Mouse (Mus musculus) lung, embryonic 15.5 days (tissue): Measurements from ENCODE around the gene Mapkapk3. TPM values are rescaled to one million over a fixed set of nuclear protein-coding genes. Genes with fewer than 3 reads are reported as not detected.

Experiments used
- ATAC-seq: fragments of 200-750 bp; cut with Nextera tagmentation; 2 replicates; pipeline ENCODE4 v1.8.0; 2017; ENCODE audit warnings: moderate number of reproducible peaks, borderline replicate concordance; ENCODE audit not compliant: low FRiP score, low TSS enrichment; ENCODE audit errors: extremely low read depth
- H3K27ac ChIP-seq: fragments of 300-500 bp; sonication (generic); 2 replicates; pipeline ENCODE4 v1.5.1; 2015; ENCODE audit warnings: moderate library complexity, mild to moderate bottlenecking, inconsistent platforms
- H3K27me3 ChIP-seq: fragments of 300-500 bp; sonication (generic); 2 replicates; pipeline ENCODE4 v1.6.1; 2015; ENCODE audit warnings: inconsistent platforms
- H3K36me3 ChIP-seq: fragments of 300-500 bp; sonication (generic); 2 replicates; pipeline ENCODE4 v1.6.1; 2015; ENCODE audit warnings: inconsistent platforms
- H3K4me1 ChIP-seq: fragments of 300-500 bp; sonication (generic); 2 replicates; pipeline ENCODE4 v1.6.1; 2015; ENCODE audit warnings: inconsistent platforms
- H3K4me2 ChIP-seq: fragments of 300-500 bp; sonication (generic); 2 replicates; pipeline ENCODE4 v1.6.1; 2015; ENCODE audit warnings: inconsistent platforms, mild to moderate bottlenecking, moderate library complexity
- H3K4me3 ChIP-seq: fragments of 300-500 bp; sonication (generic); 2 replicates; pipeline ENCODE4 v1.5.1; 2015; ENCODE audit warnings: mild to moderate bottlenecking, inconsistent platforms
- H3K9ac ChIP-seq: fragments of 300-500 bp; sonication (generic); 2 replicates; pipeline ENCODE4 v1.6.1; 2015; ENCODE audit warnings: inconsistent platforms
- H3K9me3 ChIP-seq: fragments of 300-500 bp; sonication (generic); 2 replicates; pipeline ENCODE4 v1.6.1; 2016; ENCODE audit warnings: inconsistent platforms
- WGBS: fragments of 180-500 bp; shearing (Covaris S2); methylation state at CpG from one replicate; pipeline ENCODE4 v1.1.7; 2015; 5-methylcytosine and 5-hydroxymethylcytosine counted together
- polyA plus RNA-seq: library from polyadenylated mRNA; unstranded; fragments of >200 nt; fragmentation: Nextera tagmentation; extraction: Ambion mirVana; gene quantifications from 2 replicates; pipeline ENCODE4 v1.2.1, GENCODE M21; 2015

Gene Mapkapk3
- polyA plus RNA-seq, 1 experiment from 2014 or later: 17.8 TPM

DNA sequence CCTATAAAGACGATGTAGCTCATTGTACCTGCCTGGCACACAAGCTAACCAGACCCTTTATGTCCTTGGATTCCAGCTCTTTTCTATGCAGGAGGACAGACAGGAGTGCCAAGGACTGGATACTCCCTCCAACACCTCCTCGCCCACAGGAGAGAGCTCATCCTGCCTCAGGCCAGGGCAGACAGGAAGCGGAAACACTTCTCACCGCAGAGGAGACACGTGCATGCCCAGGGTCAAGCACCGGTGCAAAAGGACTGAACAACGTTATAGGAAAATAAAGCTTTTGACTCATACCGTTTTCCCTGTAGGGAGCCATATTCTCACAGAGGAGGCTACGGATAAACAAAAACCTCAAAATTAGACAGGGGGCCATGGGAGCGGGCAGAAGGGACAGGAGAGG lies 16.5 kb downstream of the Mapkapk3 start:
- Histone ChIP-seq H3K4me2 (no peak overlapping the region), H3K9ac (no peak overlapping the region), H3K27me3 (no peaks in the 10 kb centered on the region), H3K36me3 (no peaks in the 10 kb centered on the region), H3K4me1 (no peaks in the 10 kb centered on the region), H3K9me3 (no peaks in the 10 kb centered on the region), H3K27ac (no peak overlapping the region), H3K4me3 (no peak overlapping the region)
- whole genome bisulfite sequencing: 55% methylated on average over 10 of the region's 10 CpGs
- no peak for ATAC-seq

DNA sequence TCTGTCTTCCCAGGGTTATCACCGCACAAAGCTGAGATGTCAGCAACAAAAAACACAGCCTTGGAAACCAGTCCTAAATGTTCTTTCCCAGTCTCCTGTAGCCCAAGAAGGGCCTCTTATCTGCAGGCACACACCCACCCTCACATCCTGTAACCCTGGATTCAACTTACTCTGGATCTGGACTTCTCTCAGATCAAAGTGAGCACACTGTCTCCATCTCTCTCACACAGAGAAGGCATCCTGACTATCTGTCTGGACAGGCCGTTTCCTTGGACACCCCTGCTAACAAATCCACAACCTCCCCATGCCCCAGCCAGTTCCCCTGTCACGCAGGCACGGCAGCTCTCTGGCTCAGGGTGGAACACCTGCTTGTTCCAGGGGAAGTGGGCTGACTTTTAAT lies 17.4 kb downstream of the Mapkapk3 start:
- no peaks in the 10 kb centered on the region for H3K4me1 ChIP-seq
- no peak overlapping the region for H3K4me2 ChIP-seq
- WGBS: 42% methylated on average over 4 of the region's 4 CpGs
- no peaks in the 10 kb centered on the region for H3K9me3 ChIP-seq
- H3K27ac ChIP-seq: no peak overlapping the region
- H3K27me3 ChIP-seq: no peaks in the 10 kb centered on the region
- no peak for ATAC-seq
- H3K36me3 ChIP-seq: no peaks in the 10 kb centered on the region
- no peak overlapping the region for H3K9ac ChIP-seq
- no peak overlapping the region for H3K4me3 ChIP-seq

DNA sequence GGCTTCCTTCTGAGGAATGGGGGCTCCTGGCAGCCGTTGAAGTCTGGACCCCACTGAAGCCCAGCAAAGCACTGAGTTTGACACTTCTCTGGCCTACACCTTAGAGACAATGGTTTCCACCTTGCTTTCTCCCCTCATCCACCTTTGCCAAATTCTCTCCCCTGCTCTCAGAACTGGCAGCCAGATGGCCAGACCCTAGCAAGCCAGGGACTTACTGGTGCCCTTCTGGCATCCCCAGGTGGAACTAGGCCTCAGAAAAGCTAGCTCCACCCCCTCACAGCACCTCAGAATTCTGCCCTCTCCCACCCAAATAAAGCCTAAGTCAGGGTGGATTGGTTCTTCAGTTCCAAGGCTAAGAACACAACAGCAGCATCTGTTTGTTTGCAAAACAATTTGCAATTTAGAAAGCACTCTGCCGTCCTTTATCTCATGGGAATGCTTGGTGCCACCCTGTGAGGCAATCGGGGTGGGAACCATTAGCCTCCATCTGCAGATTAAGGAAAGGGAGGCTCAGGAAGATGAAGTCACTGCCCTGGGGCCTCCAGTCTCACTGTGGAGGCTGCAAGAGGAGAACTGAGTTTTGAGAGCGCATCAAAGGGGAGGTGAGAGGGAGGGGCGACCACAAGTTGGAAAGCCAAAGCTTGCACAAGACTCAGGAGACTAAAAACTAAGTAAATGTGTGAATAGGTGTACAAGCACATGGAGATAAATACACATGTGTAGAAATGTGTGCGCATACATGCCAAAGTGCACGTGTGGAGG lies 18.3 kb downstream of the Mapkapk3 start:
- Histone ChIP-seq H3K27me3 (no peaks in the 10 kb centered on the region), H3K4me3 (no peak overlapping the region), H3K4me2 (no peak overlapping the region), H3K4me1 (no peaks in the 10 kb centered on the region), H3K36me3 (no peaks in the 10 kb centered on the region), H3K9me3 (no peaks in the 10 kb centered on the region), H3K27ac (no peak overlapping the region), H3K9ac (no peak overlapping the region)
- 73% methylated on average over 7 of the region's 7 CpGs for WGBS
- no peak for ATAC-seq

DNA sequence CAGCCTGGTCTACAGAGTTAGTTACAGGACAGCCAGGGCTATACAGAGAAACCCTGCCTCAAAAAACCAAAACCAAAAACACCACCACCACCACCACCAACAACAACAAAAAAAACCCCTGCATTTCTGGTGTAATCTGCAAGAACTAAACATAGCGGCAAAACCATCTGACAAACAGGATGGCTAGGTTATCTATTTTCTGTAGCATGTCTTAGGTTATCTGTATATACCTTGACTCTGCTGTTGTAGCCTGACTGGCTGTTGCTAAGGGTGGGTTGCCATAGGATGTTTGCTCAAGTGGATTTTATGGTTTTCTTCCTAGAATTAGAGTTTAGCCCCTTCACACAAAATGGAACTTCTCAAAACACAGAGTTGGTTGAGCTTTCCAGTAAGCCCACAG lies 19.9 kb downstream of the Mapkapk3 start:
- ATAC-seq: no peak
- H3K27me3 ChIP-seq: no peaks in the 10 kb centered on the region
- H3K4me1 ChIP-seq: no peaks in the 10 kb centered on the region
- no peak overlapping the region for H3K27ac ChIP-seq
- 96% methylated on average over 1 of the region's 1 CpGs for WGBS
- no peaks in the 10 kb centered on the region for H3K36me3 ChIP-seq
- no peak overlapping the region for H3K4me2 ChIP-seq
- no peak overlapping the region for H3K9ac ChIP-seq
- no peak overlapping the region for H3K4me3 ChIP-seq
- H3K9me3 ChIP-seq: no peaks in the 10 kb centered on the region

DNA sequence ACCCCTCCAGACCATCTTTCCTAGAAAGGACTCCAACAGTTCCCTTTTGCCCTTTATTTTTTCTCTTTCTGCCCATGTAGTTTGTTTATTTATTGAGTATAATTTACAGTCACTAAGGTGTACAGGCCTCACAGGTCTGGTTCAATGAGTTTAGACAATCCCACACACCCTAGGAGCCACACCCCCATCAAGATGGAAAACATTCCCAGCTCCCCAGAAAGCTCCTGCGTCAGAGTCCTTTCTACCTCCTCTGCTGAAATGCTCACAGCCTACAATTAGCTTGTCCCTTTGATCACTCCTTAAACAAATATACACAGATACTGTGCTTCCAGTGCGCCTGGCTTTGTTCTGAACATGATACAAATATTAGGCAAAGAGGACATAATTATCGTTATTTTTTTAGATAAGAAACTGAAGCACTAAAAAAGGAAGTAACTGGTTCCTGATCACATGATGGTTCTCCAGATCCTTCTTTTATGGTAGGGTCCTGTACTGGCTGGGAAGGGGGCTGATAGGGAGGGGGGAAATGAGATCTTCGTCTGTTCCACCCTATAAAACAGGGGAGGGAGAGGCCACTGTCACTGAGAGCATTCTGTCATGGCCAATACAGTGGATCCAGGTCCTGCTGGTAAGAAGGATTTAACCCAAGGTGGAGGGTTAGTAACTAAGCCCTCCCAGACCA lies 21.8 kb downstream of the Mapkapk3 start:
- Histone ChIP-seq H3K4me1 (no peaks in the 10 kb centered on the region), H3K27me3 (no peaks in the 10 kb centered on the region), H3K4me3 (no peak overlapping the region), H3K9me3 (no peaks in the 10 kb centered on the region), H3K4me2 (no peak overlapping the region), H3K36me3 (no peaks in the 10 kb centered on the region), H3K27ac (no peak overlapping the region), H3K9ac (no peak overlapping the region)
- 7% methylated on average over 4 of the region's 4 CpGs for WGBS
- no peak for ATAC-seq

DNA sequence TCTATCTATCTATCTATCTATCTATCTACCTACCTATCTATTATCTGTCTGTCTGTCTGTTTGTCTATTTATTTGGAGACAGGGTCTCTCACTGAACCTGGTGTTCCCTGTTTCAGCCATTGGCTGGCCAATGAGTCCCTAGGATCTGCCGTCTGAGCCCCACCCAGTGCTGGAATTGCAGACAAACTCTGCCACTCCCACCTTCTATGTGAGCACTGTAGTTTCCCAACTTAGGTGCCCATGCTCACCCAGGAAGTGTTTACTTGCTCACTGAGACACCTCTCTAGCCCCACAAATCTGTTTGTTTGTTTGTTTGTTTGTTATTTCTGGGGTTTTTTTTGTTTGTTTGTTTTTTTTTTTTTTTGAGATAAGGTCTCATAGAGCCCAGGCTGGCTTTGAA lies 22.6 kb downstream of the Mapkapk3 start:
- no peaks in the 10 kb centered on the region for H3K9me3 ChIP-seq
- no peak for ATAC-seq
- no peaks in the 10 kb centered on the region for H3K27me3 ChIP-seq
- no peak overlapping the region for H3K9ac ChIP-seq
- H3K4me3 ChIP-seq: no peak overlapping the region
- no peak overlapping the region for H3K27ac ChIP-seq
- H3K36me3 ChIP-seq: no peaks in the 10 kb centered on the region
- no peaks in the 10 kb centered on the region for H3K4me1 ChIP-seq
- 50% methylated on average over 1 of the region's 1 CpGs for WGBS
- H3K4me2 ChIP-seq: no peak overlapping the region

DNA sequence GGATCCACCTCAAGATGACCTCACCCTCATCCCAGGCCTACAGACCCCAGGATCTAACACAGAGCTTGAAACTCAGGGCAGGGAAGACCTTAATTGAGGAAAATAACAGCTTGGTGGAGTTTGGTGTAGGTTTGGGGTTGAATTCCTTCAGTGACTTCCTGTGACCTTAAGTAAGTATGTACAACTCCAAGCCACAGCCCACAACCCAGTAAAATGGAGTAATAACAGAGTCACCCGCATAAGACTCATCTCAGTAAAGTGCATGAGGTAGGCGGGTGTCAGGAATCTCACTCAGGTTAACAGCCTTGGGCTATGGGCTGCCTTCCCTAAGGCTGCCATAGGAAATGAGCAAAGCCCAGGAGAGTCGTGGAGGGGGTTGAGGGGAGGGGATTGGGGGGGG lies 24.9 kb downstream of the Mapkapk3 start:
- no peaks in the 10 kb centered on the region for H3K36me3 ChIP-seq
- no peak overlapping the region for H3K9ac ChIP-seq
- no peak overlapping the region for H3K4me2 ChIP-seq
- ATAC-seq: no peak
- no peaks in the 10 kb centered on the region for H3K4me1 ChIP-seq
- WGBS: 72% methylated on average over 3 of the region's 3 CpGs
- H3K9me3 ChIP-seq: no peaks in the 10 kb centered on the region
- H3K4me3 ChIP-seq: no peak overlapping the region
- H3K27me3 ChIP-seq: no peaks in the 10 kb centered on the region
- no peak overlapping the region for H3K27ac ChIP-seq

DNA sequence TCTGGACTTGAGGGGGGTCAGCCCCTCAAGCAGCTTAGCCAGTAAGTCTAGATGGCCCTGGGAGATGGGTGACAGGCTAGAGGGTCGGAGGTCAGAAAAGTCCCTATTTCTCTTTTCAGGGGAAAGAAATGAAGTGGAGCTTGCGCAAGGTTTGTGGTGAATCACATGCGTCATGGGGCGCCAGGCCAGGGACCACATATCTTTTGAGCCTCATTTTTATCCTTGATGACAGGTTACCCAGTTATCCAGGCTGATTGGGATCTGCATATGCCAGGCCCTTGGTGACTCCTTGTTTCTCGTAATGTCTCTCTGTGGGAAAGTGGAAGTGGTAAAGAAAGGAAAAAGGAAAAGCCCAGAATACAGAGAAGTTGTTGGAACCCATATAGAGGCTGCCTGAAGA lies 25.8 kb downstream of the Mapkapk3 start:
- Histone ChIP-seq H3K4me3 (no peak overlapping the region), H3K36me3 (no peaks in the 10 kb centered on the region), H3K4me2 (no peak overlapping the region), H3K27ac (no peak overlapping the region), H3K27me3 (no peaks in the 10 kb centered on the region), H3K4me1 (no peaks in the 10 kb centered on the region), H3K9me3 (no peaks in the 10 kb centered on the region), H3K9ac (no peak overlapping the region)
- WGBS: 82% methylated on average over 5 of the region's 5 CpGs
- no peak for ATAC-seq

DNA sequence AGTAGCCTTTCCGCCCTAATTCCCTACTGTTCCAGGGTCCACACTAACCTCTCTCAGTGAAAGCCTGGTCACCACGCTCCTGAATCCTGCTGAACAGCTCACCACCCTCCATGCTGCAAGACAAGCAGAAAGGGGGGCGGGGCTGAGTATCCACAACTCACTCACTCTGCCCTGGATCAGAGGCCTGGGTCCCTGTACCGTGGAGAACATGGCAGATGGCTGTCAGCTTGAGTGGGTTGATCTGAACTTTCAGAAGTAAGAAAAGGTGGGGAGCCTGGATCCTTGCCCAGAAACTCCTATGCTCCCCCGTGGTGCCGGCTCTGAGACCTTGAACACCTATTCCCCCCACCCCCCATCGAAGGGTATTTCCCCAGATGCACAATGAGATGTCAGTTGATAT lies 27.3 kb downstream of the Mapkapk3 start:
- Histone ChIP-seq H3K4me3 (no peak overlapping the region), H3K27me3 (no peaks in the 10 kb centered on the region), H3K4me1 (no peaks in the 10 kb centered on the region), H3K9me3 (no peaks in the 10 kb centered on the region), H3K4me2 (no peak overlapping the region), H3K27ac (no peak overlapping the region), H3K36me3 (no peaks in the 10 kb centered on the region), H3K9ac (no peak overlapping the region)
- ATAC-seq: no peak
- 77% methylated on average over 7 of the region's 7 CpGs for WGBS

DNA sequence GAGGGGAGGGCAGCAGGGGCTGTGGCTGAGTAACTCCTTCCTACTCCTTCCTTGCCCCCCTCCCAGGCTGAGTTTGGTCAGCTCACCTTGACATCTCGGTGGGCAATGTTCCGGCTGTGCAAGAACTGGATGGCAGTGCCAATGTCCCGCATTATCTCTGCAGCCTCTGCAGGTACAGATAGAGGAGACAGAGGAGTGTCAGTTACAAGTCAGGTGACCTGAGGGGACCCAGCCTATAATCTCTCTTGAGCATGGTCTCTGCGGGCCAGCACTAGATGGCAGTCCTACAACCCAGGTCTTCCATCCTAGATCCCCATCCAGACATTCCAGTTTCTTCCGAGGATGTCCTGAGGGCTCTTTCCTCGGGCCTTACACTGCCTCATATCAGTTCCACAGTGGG lies 27.9 kb downstream of the Mapkapk3 start:
- Histone ChIP-seq H3K27me3 (no peaks in the 10 kb centered on the region), H3K4me3 (no peak overlapping the region), H3K9me3 (no peaks in the 10 kb centered on the region), H3K9ac (no peak overlapping the region), H3K27ac (no peak overlapping the region), H3K36me3 (no peaks in the 10 kb centered on the region), H3K4me2 (no peak overlapping the region), H3K4me1 (no peaks in the 10 kb centered on the region)
- WGBS: 64% methylated on average over 6 of the region's 6 CpGs
- ATAC-seq: no peak

DNA sequence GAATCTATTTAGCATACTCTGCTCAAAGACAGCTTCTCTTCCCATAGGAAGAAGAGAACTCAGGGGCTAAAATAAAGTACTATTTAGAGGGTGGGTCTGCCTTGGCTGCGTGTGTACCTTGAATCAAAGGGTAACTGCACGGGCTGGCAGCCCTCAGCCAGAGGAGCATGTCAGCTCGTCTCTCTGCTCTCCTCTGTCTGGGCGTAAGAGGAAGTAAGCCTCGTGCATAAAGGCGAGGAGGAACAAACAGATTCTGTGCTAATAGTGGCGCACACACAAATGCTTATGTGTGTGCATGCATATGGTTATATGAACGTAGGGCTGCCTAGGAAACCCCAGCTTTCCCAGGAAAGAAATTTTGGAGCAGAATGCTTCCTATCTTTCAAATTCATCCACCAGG lies 28.8 kb downstream of the Mapkapk3 start:
- Histone ChIP-seq H3K4me2 (no peak overlapping the region), H3K36me3 (no peaks in the 10 kb centered on the region), H3K27ac (no peak overlapping the region), H3K27me3 (no peaks in the 10 kb centered on the region), H3K4me3 (no peak overlapping the region), H3K9ac (no peak overlapping the region), H3K4me1 (no peaks in the 10 kb centered on the region), H3K9me3 (no peaks in the 10 kb centered on the region)
- no peak for ATAC-seq
- 39% methylated on average over 8 of the region's 8 CpGs for WGBS

DNA sequence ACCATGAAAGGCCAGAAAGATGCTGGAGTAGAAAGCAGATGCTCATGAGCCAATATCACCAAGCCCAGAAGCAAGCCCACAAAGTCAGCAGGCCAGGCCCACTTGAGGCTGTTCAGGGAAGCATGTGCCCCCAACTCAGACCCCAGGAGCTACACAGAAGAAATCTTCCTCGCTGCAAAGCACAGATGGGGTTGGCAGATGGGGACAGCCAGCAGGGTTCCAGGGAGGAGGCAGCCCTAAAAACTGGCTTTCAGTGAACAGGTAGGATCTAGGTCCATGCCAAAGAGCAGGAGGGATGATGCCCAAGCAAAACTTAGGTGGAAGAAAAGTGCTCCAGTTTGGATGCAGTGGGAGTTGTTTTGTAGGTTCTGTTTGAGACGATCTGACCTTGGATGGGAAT lies 29.2 kb downstream of the Mapkapk3 start:
- Histone ChIP-seq H3K9ac (no peak overlapping the region), H3K27ac (no peak overlapping the region), H3K9me3 (no peaks in the 10 kb centered on the region), H3K27me3 (no peaks in the 10 kb centered on the region), H3K4me2 (no peak overlapping the region), H3K36me3 (no peaks in the 10 kb centered on the region), H3K4me3 (no peak overlapping the region), H3K4me1 (no peaks in the 10 kb centered on the region)
- ATAC-seq: no peak
- WGBS: 52% methylated on average over 2 of the region's 2 CpGs
